Mouse (Mus musculus) kidney, adult 2 months (tissue): ENCODE measurements at regions not wholly inside any gene's neighbourhood (a gene's known extent, or its start where the extent isn't known, plus 50 kb on each side); places are given as distances from the start of the nearest gene placed in this dataset.

Experiments used
- CTCF ChIP-seq: fragments of 200-500 bp; conservative IDR thresholded peaks from 2 replicates; pipeline ENCODE4 v1.5.1; 2011; ENCODE audit warnings: low read depth, mild to moderate bottlenecking, control low read depth, low read length, moderate library complexity, mixed read lengths; ENCODE audit not compliant: insufficient read depth, insufficient read length
- POLR2A ChIP-seq: fragments of 200-500 bp; IDR thresholded peaks from one replicate; pipeline ENCODE4 v1.6.1; 2011; ENCODE audit warnings: low read depth, low read length, control low read depth

DNA sequence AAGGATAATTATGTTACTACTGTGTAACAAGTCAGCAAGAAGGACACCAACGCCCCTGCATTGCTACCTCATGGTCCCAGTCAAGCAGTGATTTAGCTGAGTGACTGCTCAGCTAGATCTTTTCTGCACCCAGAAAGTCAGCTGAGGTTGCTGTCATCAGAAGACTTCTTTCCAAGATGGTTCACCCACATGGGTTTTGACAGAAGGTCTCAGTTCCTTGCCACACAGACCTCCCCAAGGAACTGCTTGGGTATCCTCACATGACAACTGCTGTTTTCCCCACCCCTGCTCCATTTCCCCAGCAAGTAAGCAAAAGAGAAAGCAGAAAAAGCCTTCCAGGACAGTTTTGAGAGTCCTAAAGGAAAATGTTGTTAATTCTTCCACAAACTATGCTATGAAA lies 163.9 kb downstream of the Tmem17 start:
- TF ChIP-seq POLR2A, result no peak
- TF ChIP-seq CTCF, result no peak
